Mouse (Mus musculus) bone marrow, adult 2 months (tissue): ENCODE results near the gene P3h2. TPM values are rescaled to one million over a fixed set of nuclear protein-coding genes. Genes with fewer than 3 reads are reported as not detected.

ENCODE experiments used
- H3K27ac ChIP-seq: fragments of 200-500 bp; 2 replicates; pipeline ENCODE4 v1.5.1; 2012; ENCODE audit warnings: low read depth, mild to moderate bottlenecking, control low read depth, inconsistent platforms, low read length; ENCODE audit not compliant: control insufficient read depth, poor library complexity, insufficient read depth
- H3K4me1 ChIP-seq: fragments of 200-500 bp; 2 replicates; pipeline ENCODE4 v1.6.1; 2011; ENCODE audit warnings: low read length; ENCODE audit not compliant: control insufficient read depth, insufficient read depth
- H3K4me3 ChIP-seq: fragments of 200-500 bp; replicated peaks from 2 replicates; pipeline ENCODE3; 2011; ENCODE audit warnings: mild to moderate bottlenecking, low read depth, low read length, control low read depth; ENCODE audit not compliant: control insufficient read depth
- CTCF ChIP-seq: fragments of 200-500 bp; IDR thresholded peaks from 2 replicates; pipeline ENCODE4 v1.5.1; 2011; ENCODE audit warnings: low read length, control low read depth; ENCODE audit not compliant: control insufficient read depth, insufficient read depth
- POLR2A ChIP-seq: fragments of 200-500 bp; IDR thresholded peaks from 2 replicates; pipeline ENCODE4 v1.6.1; 2011; ENCODE audit warnings: low read depth, mild to moderate bottlenecking, control low read depth, low read length, borderline replicate concordance; ENCODE audit not compliant: control insufficient read depth
- WGBS: fragments of 180-500 bp; shearing (Covaris S2); methylation state at CpG from one replicate; pipeline ENCODE4 v1.1.7; 2018; 5-methylcytosine and 5-hydroxymethylcytosine counted together
- polyA plus RNA-seq: library from polyadenylated mRNA; stranded (reverse); fragments of >200 nt; gene quantifications from 2 replicates; pipeline ENCODE4 v1.2.4, GENCODE M21; 2011; ENCODE audit warnings: low replicate concordance; ENCODE audit not compliant: missing spikeins, insufficient read depth, insufficient read length

P3h2 gene
- polyA plus RNA-seq, 1 experiment: 1.8 TPM

- Histone ChIP-seq H3K27ac (no peak overlapping the region), H3K4me3 (no peak overlapping the region), H3K4me1 (peaks cover 6% of the 10 kb centered on the region)
- no peak for TF ChIP-seq POLR2A
- peak; percentile 39 for TF ChIP-seq CTCF
- WGBS: 23% methylated on average over 3 of the region's 3 CpGs
Measured at GRCm38 (mm10) chr16:25963856-25964255, 141.7 kb downstream of the P3h2 start.

- TF ChIP-seq CTCF (no peak), POLR2A (no peak)
- Histone ChIP-seq H3K4me3 (no peak overlapping the region), H3K4me1 (peaks cover 8% of the 10 kb centered on the region), H3K27ac (no peak overlapping the region)
- 91% methylated on average over 7 of the region's 7 CpGs for WGBS
Measured at GRCm38 (mm10) chr16:25960345-25960744, 145.2 kb downstream of the P3h2 start.

GRCm38 (mm10) chr16:25959929-25960328 lies 145.7 kb downstream of the P3h2 start:
- H3K4me1 ChIP-seq: peaks cover 8% of the 10 kb centered on the region
- H3K4me3 ChIP-seq: no peak overlapping the region
- WGBS: 83% methylated on average over 5 of the region's 5 CpGs
- TF ChIP-seq POLR2A (no peak), CTCF (no peak)
- no peak overlapping the region for H3K27ac ChIP-seq

GRCm38 (mm10) chr16:25958650-25959238 lies 146.8 kb downstream of the P3h2 start:
- no peak overlapping the region for H3K4me3 ChIP-seq
- no peak for TF ChIP-seq POLR2A
- no peak for TF ChIP-seq CTCF
- WGBS: 8% methylated on average over 7 of the region's 7 CpGs

GRCm38 (mm10) chr16:25958213-25958612 lies 147.4 kb downstream of the P3h2 start:
- 84% methylated on average over 10 of the region's 10 CpGs for WGBS
- no peak for TF ChIP-seq CTCF
- no peak for TF ChIP-seq POLR2A

More at GRCm38 (mm10) chr16:25958650-25959238, 146.8 kb downstream of the P3h2 start:
- peak overlapping the region; percentile 64 for H3K27ac ChIP-seq
- peaks cover 8% of the 10 kb centered on the region for H3K4me1 ChIP-seq

GRCm38 (mm10) chr16:25956831-25957230 lies 148.8 kb downstream of the P3h2 start:
- WGBS: 84% methylated on average over 6 of the region's 6 CpGs
- H3K4me1 ChIP-seq: peaks cover 8% of the 10 kb centered on the region

More at GRCm38 (mm10) chr16:25958213-25958612, 147.4 kb downstream of the P3h2 start:
- Histone ChIP-seq H3K4me1 (peaks cover 8% of the 10 kb centered on the region), H3K4me3 (no peak overlapping the region), H3K27ac (no peak overlapping the region)

GRCm38 (mm10) chr16:25954614-25955013 lies 151.0 kb downstream of the P3h2 start:
- peaks cover 6% of the 10 kb centered on the region for H3K4me1 ChIP-seq
- no peak overlapping the region for H3K27ac ChIP-seq
- H3K4me3 ChIP-seq: no peak overlapping the region
- WGBS: 80% methylated on average over 3 of the region's 3 CpGs
- TF ChIP-seq CTCF (no peak), POLR2A (no peak)

More at GRCm38 (mm10) chr16:25956831-25957230, 148.8 kb downstream of the P3h2 start:
- H3K27ac ChIP-seq: no peak overlapping the region
- no peak overlapping the region for H3K4me3 ChIP-seq
- TF ChIP-seq CTCF (no peak), POLR2A (no peak)

- TF ChIP-seq CTCF (no peak), POLR2A (no peak)
- 76% methylated on average over 5 of the region's 5 CpGs for WGBS
- Histone ChIP-seq H3K4me3 (no peak overlapping the region), H3K4me1 (peaks cover 4% of the 10 kb centered on the region), H3K27ac (no peak overlapping the region)
Measured at GRCm38 (mm10) chr16:25953359-25953758, 152.2 kb downstream of the P3h2 start.
